Mouse (Mus musculus) intestine, postnatal 0 days (tissue): ENCODE results near the gene Fastkd3. TPM values are rescaled to one million over a fixed set of nuclear protein-coding genes. Genes with fewer than 3 reads are reported as not detected.

ENCODE experiments used
- ATAC-seq: fragments of 200-750 bp; cut with Nextera tagmentation; 2 replicates; pipeline ENCODE4 v1.8.0; 2017; ENCODE audit warnings: mild to moderate bottlenecking, moderate TSS enrichment, moderate library complexity
- H3K27ac ChIP-seq: fragments of 300-500 bp; sonication (generic); 2 replicates; pipeline ENCODE4 v1.5.1; 2014; ENCODE audit warnings: mild to moderate bottlenecking, low read depth, low read length, moderate library complexity
- H3K27me3 ChIP-seq: fragments of 300-500 bp; sonication (generic); replicated peaks from 2 replicates; pipeline ENCODE4 v1.6.1; 2014; ENCODE audit warnings: low read length, mixed read lengths; ENCODE audit not compliant: control insufficient read depth, insufficient read depth
- H3K36me3 ChIP-seq: fragments of 300-500 bp; sonication (generic); 2 replicates; pipeline ENCODE4 v1.6.1; 2014; ENCODE audit warnings: mild to moderate bottlenecking, moderate library complexity; ENCODE audit not compliant: control insufficient read depth, insufficient read depth
- H3K4me1 ChIP-seq: fragments of 300-500 bp; sonication (generic); replicated peaks from 2 replicates; pipeline ENCODE4 v1.6.1; 2014; ENCODE audit warnings: antibody characterized with exemption, low read length, mixed read lengths; ENCODE audit not compliant: control insufficient read depth, insufficient read depth
- H3K4me2 ChIP-seq: fragments of 300-500 bp; sonication (generic); replicated peaks from 2 replicates; pipeline ENCODE4 v1.6.1; 2014; ENCODE audit warnings: low read depth, mild to moderate bottlenecking, moderate library complexity
- H3K4me3 ChIP-seq: fragments of 300-500 bp; sonication (generic); 2 replicates; pipeline ENCODE4 v1.5.1; 2014; ENCODE audit warnings: low read depth, low read length
- H3K9ac ChIP-seq: fragments of 300-500 bp; sonication (generic); 2 replicates; pipeline ENCODE4 v1.6.1; 2014; ENCODE audit warnings: mild to moderate bottlenecking, low read depth, low read length
- H3K9me3 ChIP-seq: fragments of 300-500 bp; sonication (generic); 2 replicates; pipeline ENCODE4 v1.6.1; 2016; ENCODE audit warnings: mixed run types; ENCODE audit not compliant: control insufficient read depth
- CTCF ChIP-seq: sonication (generic); IDR thresholded peaks from 2 replicates; pipeline ENCODE4 v1.5.1; 2016; ENCODE audit warnings: low read depth, mild to moderate bottlenecking, control low read depth, antibody characterized with exemption, moderate library complexity
- WGBS: fragments of 180-500 bp; shearing (Covaris S2); extraction: QIAGEN DNeasy Blood & Tissue Kit; methylation state at CpG from one replicate; pipeline ENCODE4 v1.1.7; 2014; 5-methylcytosine and 5-hydroxymethylcytosine counted together
- polyA plus RNA-seq: library from polyadenylated mRNA; unstranded; fragments of >200 nt; fragmentation: Nextera tagmentation; extraction: Ambion mirVana; gene quantifications from 2 replicates; pipeline ENCODE4 v1.2.1, GENCODE M21; 2015

Fastkd3 gene
- polyA plus RNA-seq, 1 experiment from 2014 or later: 19.1 TPM

DNA sequence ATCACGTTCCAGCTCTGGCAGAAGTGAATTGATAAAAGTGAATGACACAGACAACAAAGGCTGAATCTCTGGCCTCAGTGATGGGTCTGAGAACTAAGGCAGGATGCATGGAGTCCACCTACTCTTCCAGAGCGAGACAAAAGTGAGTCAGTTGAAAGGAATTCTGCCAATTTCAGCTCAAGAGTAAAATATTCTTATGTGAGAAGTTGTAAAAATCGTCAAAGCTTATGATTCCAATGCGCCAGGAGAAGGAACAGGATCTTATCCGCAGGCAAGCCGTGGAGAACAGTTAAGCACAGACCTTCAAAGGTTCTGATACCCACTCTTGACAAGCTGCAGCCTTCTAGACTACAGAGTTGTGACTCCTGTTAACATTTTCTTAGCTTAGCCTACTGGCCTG, 21.1 kb downstream of the Fastkd3 start:
- no peak for ATAC-seq
- Histone ChIP-seq H3K9ac (no peak overlapping the region), H3K27ac (no peak overlapping the region), H3K4me1 (no peaks in the 10 kb centered on the region), H3K4me2 (no peak overlapping the region), H3K27me3 (no peaks in the 10 kb centered on the region), H3K9me3 (no peaks in the 10 kb centered on the region), H3K4me3 (no peak overlapping the region), H3K36me3 (no peaks in the 10 kb centered on the region)
- 71% methylated on average over 6 of the region's 6 CpGs for WGBS
- TF ChIP-seq CTCF: no peak

- WGBS: 2% methylated on average over 11 of the region's 11 CpGs
- no peak overlapping the region for H3K9ac ChIP-seq
- no peaks in the 10 kb centered on the region for H3K9me3 ChIP-seq
- peak; percentile 76 for ATAC-seq
- no peaks in the 10 kb centered on the region for H3K27me3 ChIP-seq
- peak overlapping the region; percentile 16; the same call in 1 of the 2 replicates for H3K4me3 ChIP-seq
- H3K4me2 ChIP-seq: peak overlapping the region; percentile 59
- no peaks in the 10 kb centered on the region for H3K36me3 ChIP-seq
- H3K4me1 ChIP-seq: no peaks in the 10 kb centered on the region
- H3K27ac ChIP-seq: no peak overlapping the region
- peak; percentile 40; the same call in 1 of the 2 replicates for TF ChIP-seq CTCF
These were observed 23.7 kb downstream of the Fastkd3 start for GRCm38 (mm10) chr13:68605689-68606126.

GRCm38 (mm10) chr13:68607652-68608405, 25.8 kb downstream of the Fastkd3 start:
- Histone ChIP-seq H3K9me3 (no peaks in the 10 kb centered on the region), H3K4me2 (peak overlapping the region; percentile 52), H3K4me1 (no peaks in the 10 kb centered on the region), H3K9ac (no peak overlapping the region), H3K4me3 (no peak overlapping the region), H3K27ac (no peak overlapping the region), H3K36me3 (no peaks in the 10 kb centered on the region), H3K27me3 (no peaks in the 10 kb centered on the region)
- 0 out of 2 replicates have a peak, but pooled peaks have one; percentile 25 for ATAC-seq
- WGBS: 46% methylated on average over 21 of the region's 21 CpGs
- TF ChIP-seq CTCF: no peak

DNA sequence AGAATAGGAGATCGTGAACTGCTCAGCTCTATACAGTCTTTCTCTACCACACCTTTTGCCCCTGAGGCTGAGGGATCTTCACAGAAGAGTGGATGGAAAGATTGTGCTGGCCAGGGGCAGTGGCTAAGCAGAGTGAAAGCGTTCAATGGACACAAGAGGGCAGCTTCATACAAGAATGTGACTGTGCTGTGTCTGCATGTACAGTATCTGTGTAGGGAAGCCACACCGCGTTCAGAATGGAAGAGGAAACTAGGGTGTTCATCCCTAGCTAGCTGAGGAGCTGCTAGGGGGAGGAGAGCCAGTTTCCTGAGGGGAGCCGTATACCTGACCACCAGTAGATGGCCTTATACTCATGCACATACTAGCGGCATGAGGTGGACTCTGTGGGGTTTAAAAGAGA, 40.8 kb downstream of the Fastkd3 start:
- 59% methylated on average over 6 of the region's 6 CpGs for WGBS
- no peak for ATAC-seq
- no peaks in the 10 kb centered on the region for H3K9me3 ChIP-seq
- H3K36me3 ChIP-seq: no peaks in the 10 kb centered on the region
- H3K4me3 ChIP-seq: no peak overlapping the region
- no peak overlapping the region for H3K27ac ChIP-seq
- no peak overlapping the region for H3K4me2 ChIP-seq
- H3K4me1 ChIP-seq: no peaks in the 10 kb centered on the region
- no peak overlapping the region for H3K9ac ChIP-seq
- H3K27me3 ChIP-seq: no peaks in the 10 kb centered on the region
- peak; percentile 55 for TF ChIP-seq CTCF

GRCm38 (mm10) chr13:68627041-68627440, 45.0 kb downstream of the Fastkd3 start:
- Histone ChIP-seq H3K4me2 (no peak overlapping the region), H3K4me1 (no peaks in the 10 kb centered on the region), H3K27me3 (no peaks in the 10 kb centered on the region), H3K27ac (no peak overlapping the region), H3K36me3 (no peaks in the 10 kb centered on the region), H3K9me3 (no peaks in the 10 kb centered on the region), H3K9ac (no peak overlapping the region), H3K4me3 (no peak overlapping the region)
- ATAC-seq: no peak
- WGBS: 68% methylated on average over 3 of the region's 3 CpGs
- no peak for TF ChIP-seq CTCF

Other genes with a start within 250 kb of the Fastkd3 start
- gene Mtrr, start 85 bp upstream of the Fastkd3 start, polyA plus RNA-seq: 6.9 and 7.0 TPM in 2 replicates
- gene 1700001L19Rik, start 15.2 kb downstream of the Fastkd3 start, polyA plus RNA-seq: 0.07 TPM in 1 of 2 replicates, not detected in the other